Mouse (Mus musculus) G1E (cell line): ENCODE measurements around the gene Rev1. TPM values are rescaled to one million over a fixed set of nuclear protein-coding genes. Genes with fewer than 3 reads are reported as not detected.

Source experiments
- ATAC-seq: 2 replicates; pipeline ENCODE4 v1.8.0; 2016; ENCODE audit warnings: mild to moderate bottlenecking; ENCODE audit not compliant: insufficient number of reproducible peaks, poor library complexity, low FRiP score, severe bottlenecking; ENCODE audit errors: extremely low read depth
- DNase-seq: peaks from one replicate; pipeline ENCODE4 v3.0.0; 2012; ENCODE audit warnings: low spot score
- H3K27me3 ChIP-seq: 2 replicates; pipeline ENCODE4 v1.6.1; 2012; ENCODE audit warnings: mild to moderate bottlenecking, low read length, inconsistent platforms; ENCODE audit not compliant: insufficient read depth
- H3K36me3 ChIP-seq: replicated peaks from 2 replicates; pipeline ENCODE3; 2012; ENCODE audit warnings: mild to moderate bottlenecking, inconsistent platforms
- H3K4me1 ChIP-seq: 2 replicates; pipeline ENCODE4 v1.6.1; 2012; ENCODE audit warnings: low read depth, low read length, inconsistent platforms, mixed read lengths; ENCODE audit not compliant: insufficient read depth
- H3K4me3 ChIP-seq: 2 replicates; pipeline ENCODE4 v1.5.1; 2012; ENCODE audit warnings: low read depth, mild to moderate bottlenecking, inconsistent platforms, low read length, moderate library complexity, mixed read lengths
- H3K9me3 ChIP-seq: replicated peaks from 2 replicates; pipeline ENCODE4 v1.6.1; 2012; ENCODE audit warnings: inconsistent platforms
- CTCF ChIP-seq: IDR thresholded peaks from 2 replicates; pipeline ENCODE4 v1.5.1; 2012; ENCODE audit warnings: low read depth, low read length, inconsistent platforms, mixed read lengths
- GATA1 ChIP-seq: IDR thresholded peaks from 2 replicates; pipeline ENCODE4 v1.6.1; 2012; ENCODE audit warnings: borderline replicate concordance, low read length, inconsistent platforms, mixed read lengths
- GATA2 ChIP-seq: IDR thresholded peaks from 2 replicates; pipeline ENCODE4 v1.6.1; 2012; ENCODE audit warnings: low read depth, low read length, inconsistent platforms, borderline replicate concordance
- POLR2AphosphoS5 ChIP-seq: IDR thresholded peaks from 2 replicates; pipeline ENCODE4 v1.6.1; 2012; ENCODE audit warnings: low read depth, low read length, inconsistent platforms; ENCODE audit not compliant: insufficient replicate concordance
- TAL1 ChIP-seq: conservative IDR thresholded peaks from 2 replicates; pipeline ENCODE4 v1.6.1; 2012; ENCODE audit warnings: low read depth, low read length, inconsistent platforms, mixed read lengths
- polyA plus RNA-seq: library from polyadenylated mRNA; stranded (reverse); fragments of >175 nt; gene quantifications from 2 replicates; pipeline ENCODE4 v1.2.3, GENCODE M21; 2012
- total RNA-seq, 2 experiments: library from RNA; stranded (forward) in 1 of 2; stranded (reverse) in 1 of 2; fragments of 200-1000 nt in 1 of 2; fragments of >200 nt in 1 of 2; fragmentation: Nextera tagmentation in 1 of 2; gene quantifications; 2 replicates each; pipeline ENCODE4 v1.2.3; 2014 to 2017

Gene Rev1
- total and polyA plus RNA-seq, 3 experiments, result 23.4 to 123 (median 101) TPM

DNA sequence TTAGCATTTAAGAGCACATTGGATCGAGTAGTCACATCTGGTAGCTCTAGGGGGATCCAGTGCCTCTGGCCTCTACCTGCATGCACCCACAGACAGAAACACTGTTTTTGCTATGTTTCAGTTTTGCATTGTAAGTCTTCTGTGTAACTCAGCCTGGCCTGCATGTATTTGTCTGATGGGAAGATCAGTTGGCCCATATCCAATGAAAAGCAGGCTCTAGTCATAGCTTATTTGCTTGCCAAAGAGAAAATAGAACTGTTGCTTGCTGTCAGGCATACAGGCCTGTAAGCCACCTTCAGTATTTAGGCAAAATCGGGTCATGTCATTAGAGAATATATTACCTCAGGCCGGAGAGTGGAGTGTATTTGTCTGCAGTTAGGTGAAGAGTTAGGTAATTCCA is 81.5 kb downstream of the Rev1 start:
- peaks cover 6% of the 10 kb centered on the region; the same call in 1 of the 2 replicates for H3K4me1 ChIP-seq
- no peaks in the 10 kb centered on the region for H3K27me3 ChIP-seq
- peaks cover 96% of the 10 kb centered on the region for H3K36me3 ChIP-seq
- TF ChIP-seq TAL1 (no peak), GATA2 (no peak), CTCF (no peak), GATA1 (no peak), POLR2AphosphoS5 (no peak)
- H3K9me3 ChIP-seq, result no peaks in the 10 kb centered on the region
- DNase-seq (no peak), ATAC-seq (no peak)
- no peak overlapping the region for H3K4me3 ChIP-seq

DNA sequence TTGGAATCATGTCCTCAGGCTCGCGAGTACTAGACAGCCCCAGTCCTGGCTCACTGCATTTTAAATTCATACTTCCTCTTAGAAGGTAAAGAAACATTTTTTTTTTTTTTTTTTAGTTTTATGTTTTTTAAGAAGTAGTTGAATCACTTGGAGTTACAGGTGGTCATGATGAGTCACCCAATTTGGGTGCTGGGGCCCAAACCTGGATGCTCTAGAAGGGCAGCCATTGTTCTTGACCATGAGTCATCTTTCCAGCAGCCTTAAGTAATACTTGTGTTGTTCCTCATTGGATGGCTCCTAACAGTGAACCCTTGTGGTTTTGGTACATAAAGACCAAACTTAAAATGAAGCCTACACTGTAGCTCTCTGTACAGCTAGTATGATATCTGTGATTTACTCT is 90.7 kb downstream of the Rev1 start:
- Histone ChIP-seq H3K4me3 (no peak overlapping the region), H3K4me1 (peaks cover 8% of the 10 kb centered on the region; the same call in 1 of the 2 replicates), H3K27me3 (no peaks in the 10 kb centered on the region), H3K36me3 (peaks cover 94% of the 10 kb centered on the region), H3K9me3 (no peaks in the 10 kb centered on the region)
- DNase-seq (no peak), ATAC-seq (no peak; the same call in 1 of the 2 replicates)
- TF ChIP-seq GATA2, result no peak
- no peak for TF ChIP-seq TAL1
- no peak for TF ChIP-seq CTCF
- TF ChIP-seq POLR2AphosphoS5, result no peak
- TF ChIP-seq GATA1, result no peak

DNA sequence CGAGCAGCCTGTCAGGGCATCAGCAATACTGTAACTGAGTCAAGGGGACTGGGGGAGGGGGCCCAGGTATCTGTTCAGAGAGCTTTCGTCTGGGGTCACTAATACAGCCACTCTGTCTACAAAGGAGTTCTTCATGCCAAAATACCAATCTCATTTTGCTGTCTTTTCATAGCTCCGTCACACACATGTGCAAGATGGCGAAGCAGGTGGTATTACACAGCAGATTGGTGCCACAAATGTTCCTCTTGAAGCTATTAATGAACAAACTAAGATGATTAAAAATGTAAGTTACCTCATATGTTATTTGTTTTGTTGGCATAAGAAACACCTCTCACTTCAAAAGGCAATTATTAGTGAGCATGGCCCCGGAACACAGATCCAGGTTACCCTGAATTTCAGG is 92.2 kb downstream of the Rev1 start:
- no peak overlapping the region for H3K4me3 ChIP-seq
- TF ChIP-seq GATA2 (no peak), CTCF (no peak), TAL1 (no peak), POLR2AphosphoS5 (no peak), GATA1 (no peak)
- no peak for ATAC-seq

DNA sequence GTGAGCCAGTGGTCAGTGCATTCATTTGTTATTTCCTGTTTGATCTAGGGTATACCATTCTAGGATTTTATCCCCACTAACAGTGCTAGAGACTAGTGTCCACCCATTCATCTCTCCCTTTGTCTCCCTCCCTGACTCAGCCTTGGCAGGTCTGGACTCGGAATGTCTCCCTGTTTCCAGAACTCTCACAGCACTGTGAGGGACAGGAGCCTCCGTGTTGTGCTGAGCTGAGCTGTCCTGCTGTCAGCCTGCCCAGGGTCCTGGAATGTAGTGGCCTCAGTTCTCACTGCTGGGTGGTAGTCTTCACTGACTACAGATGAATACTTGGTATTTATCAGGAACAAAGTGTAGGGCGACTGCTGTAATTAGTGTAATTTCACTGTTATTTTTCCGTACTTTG is 94.1 kb downstream of the Rev1 start:
- peaks cover 13% of the 10 kb centered on the region for H3K4me1 ChIP-seq
- H3K9me3 ChIP-seq, result no peaks in the 10 kb centered on the region
- TF ChIP-seq GATA1 (no peak), CTCF (no peak), POLR2AphosphoS5 (no peak), GATA2 (no peak), TAL1 (no peak)
- ATAC-seq (no peak), DNase-seq (no peak)
- no peaks in the 10 kb centered on the region for H3K27me3 ChIP-seq
- no peak overlapping the region for H3K4me3 ChIP-seq
- H3K36me3 ChIP-seq, result peaks cover 93% of the 10 kb centered on the region

More for the DNA sequence above, 92.2 kb downstream of the Rev1 start:
- no peaks in the 10 kb centered on the region for H3K9me3 ChIP-seq
- peaks cover 6% of the 10 kb centered on the region; the same call in 1 of the 2 replicates for H3K4me1 ChIP-seq
- no peak for DNase-seq
- no peaks in the 10 kb centered on the region for H3K27me3 ChIP-seq
- peaks cover 96% of the 10 kb centered on the region for H3K36me3 ChIP-seq

DNA sequence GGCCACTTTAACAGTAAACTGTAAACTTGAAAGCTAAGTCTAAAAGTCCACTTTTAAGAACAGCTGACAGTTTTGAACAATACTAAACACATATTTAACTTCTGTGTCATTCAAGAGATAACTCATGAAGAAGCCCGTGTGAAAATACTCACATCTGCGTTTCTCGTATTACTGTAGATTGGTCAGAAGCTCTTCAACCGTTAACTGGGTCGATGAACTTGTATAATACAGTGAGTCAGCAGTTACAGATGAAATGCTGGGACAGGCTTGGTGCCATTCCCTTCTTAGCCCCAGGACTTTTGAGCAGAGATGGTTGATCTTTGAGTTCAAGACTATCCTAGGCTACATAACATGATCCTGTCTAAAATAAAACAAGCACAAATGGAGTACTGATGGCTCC is 98.2 kb downstream of the Rev1 start:
- Histone ChIP-seq H3K27me3 (no peaks in the 10 kb centered on the region), H3K9me3 (no peaks in the 10 kb centered on the region), H3K4me1 (peaks cover 29% of the 10 kb centered on the region), H3K36me3 (peaks cover 88% of the 10 kb centered on the region), H3K4me3 (no peak overlapping the region)
- DNase-seq (no peak), ATAC-seq (no peak)
- TF ChIP-seq GATA1 (no peak), TAL1 (no peak), POLR2AphosphoS5 (no peak; the same call in 1 of the 2 replicates), CTCF (no peak), GATA2 (no peak)

DNA sequence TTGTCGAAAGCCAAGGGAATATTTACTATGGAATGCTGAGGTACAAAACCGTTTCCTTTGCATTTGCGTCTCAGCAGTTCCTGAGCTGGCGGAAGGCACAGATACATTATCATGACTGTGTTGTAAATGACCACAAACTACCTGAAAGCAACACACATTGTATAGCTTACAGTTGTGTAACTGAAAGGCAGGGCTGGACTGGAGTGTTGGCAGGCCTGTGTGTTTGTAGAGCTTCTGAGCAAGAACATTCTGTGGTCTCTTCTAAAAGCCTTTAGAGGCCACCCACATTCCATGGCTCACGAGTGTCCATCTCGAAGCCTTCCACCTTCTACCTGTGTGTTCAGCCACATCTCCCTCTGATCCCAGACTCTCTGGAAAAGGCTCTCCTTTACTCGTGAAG is 102.3 kb downstream of the Rev1 start:
- Histone ChIP-seq H3K4me1 (peaks cover 31% of the 10 kb centered on the region), H3K36me3 (peaks cover 85% of the 10 kb centered on the region), H3K9me3 (no peaks in the 10 kb centered on the region), H3K4me3 (no peak overlapping the region), H3K27me3 (no peaks in the 10 kb centered on the region)
- DNase-seq (no peak), ATAC-seq (no peak)
- no peak for TF ChIP-seq GATA1

DNA sequence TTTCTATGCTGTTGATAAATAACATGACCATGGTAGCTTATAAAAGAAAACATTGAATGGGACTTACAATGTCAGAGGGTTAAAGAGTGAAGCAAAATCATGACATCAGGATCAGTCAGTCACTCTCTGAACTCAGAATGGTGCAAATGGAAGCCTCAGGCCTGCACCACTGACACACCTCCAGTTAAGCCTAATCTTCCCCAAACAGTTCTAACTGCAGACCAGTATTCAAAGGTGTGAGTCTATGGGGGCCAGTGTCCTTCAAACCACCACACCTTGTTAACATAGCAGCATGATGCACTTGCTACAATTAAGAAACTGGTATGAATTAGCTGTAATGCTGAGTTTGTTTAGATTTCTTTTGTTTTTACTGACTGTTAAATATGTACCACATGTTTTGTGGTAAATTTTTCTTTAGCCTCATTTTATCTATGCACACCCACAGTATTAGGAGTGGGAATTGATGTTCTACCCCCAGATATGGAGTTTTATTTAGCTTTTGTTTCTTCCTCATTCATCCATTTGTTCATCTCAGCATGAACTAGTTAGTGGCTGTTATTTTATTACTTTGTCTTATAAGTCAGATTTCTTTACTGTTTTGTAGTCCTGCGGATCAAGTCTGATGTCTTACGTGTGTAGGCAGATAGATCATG is 114.9 kb downstream of the Rev1 start:
- ATAC-seq (no peak), DNase-seq (no peak)
- Histone ChIP-seq H3K9me3 (no peaks in the 10 kb centered on the region), H3K27me3 (no peaks in the 10 kb centered on the region), H3K4me1 (peaks cover 55% of the 10 kb centered on the region), H3K36me3 (peaks cover 45% of the 10 kb centered on the region), H3K4me3 (no peak overlapping the region)
- TF ChIP-seq POLR2AphosphoS5, result no peak
- no peak for TF ChIP-seq GATA1
- TF ChIP-seq TAL1, result no peak; the same call in 1 of the 2 replicates
- no peak for TF ChIP-seq CTCF
- no peak for TF ChIP-seq GATA2
